Mouse (Mus musculus) B cell, adult 62 days (primary cell): ENCODE measurements around the gene Srp68. TPM values are rescaled to one million over a fixed set of nuclear protein-coding genes. Genes with fewer than 3 reads are reported as not detected.

Experiments
- total RNA-seq: library from RNA; stranded (reverse); gene quantifications from 4 replicates; pipeline ENCODE4 v1.2.4, GENCODE M21; 2023

The Srp68 gene
- total RNA-seq: 52.0 to 58.7 TPM (median 55.8 TPM) in 4 replicates

DNA sequence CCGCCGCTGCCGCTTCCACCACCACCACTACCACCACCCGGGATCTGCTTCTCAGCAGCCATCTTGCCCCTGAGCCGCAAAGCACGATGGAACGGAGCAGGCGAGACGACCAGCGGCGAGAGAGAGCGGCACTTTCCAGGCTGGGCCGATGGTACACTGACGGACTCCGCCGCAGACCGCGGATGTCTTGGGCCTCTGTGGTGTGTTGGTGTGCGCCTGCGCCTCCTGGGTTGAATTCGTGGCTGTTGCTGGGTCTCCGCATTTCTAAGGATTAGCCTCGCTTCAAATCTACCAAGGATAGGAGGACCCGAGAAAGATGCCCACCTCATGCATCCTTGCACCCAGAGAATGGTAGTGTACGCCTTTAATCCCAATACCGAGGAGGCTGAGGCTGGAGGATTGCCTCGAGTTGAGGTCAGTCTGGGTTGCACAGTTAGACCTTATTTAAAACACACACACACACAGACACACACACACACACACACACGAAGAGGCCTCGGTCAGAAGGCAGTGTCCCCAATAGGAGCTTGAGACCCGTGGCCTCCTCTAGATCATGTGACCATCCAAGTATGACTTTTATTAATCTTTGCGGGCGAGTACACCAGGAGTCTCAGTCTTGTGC, at the start of gene Srp68:
Srp68 (minus strand) TSS at position 173 of the 622 bp plus-strand sequence.

DNA sequence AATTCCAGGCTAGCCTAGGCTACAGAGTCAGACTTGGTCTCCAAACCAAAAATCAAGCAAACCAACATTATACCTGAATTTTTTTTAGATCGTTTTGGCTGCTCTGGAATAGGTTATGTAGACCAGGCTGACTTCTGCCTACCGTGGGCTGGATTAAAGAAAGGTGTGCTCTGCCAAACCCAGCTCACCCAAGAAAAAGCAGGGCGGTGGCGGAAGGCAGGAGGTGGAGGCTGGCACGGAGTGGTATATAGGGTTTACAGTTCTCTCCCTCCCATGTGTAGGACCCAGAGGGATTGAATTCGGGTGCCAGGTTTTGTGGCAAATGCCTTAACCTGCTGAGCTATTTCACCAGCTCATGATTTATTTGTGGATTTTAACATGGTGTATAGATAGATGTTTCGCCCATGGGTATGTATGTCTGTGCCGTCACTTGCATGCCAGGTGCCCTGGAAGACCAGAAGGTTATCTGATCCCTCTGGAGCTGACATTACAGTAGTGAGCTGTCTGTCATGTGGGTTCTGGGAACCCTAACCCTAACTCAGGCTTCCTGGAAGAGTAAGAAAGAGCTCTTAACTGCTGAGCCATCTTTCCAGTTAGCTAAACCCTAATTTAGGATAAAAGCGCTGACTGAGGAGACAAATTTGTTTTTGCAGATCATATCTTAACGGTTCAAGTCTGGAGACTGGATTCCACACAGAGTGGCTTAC, 33.2 kb upstream of the Srp68 start, which contains the start of gene Exoc7:
Exoc7 (minus strand) TSS at position 215 of the 707 bp plus-strand sequence.

DNA sequence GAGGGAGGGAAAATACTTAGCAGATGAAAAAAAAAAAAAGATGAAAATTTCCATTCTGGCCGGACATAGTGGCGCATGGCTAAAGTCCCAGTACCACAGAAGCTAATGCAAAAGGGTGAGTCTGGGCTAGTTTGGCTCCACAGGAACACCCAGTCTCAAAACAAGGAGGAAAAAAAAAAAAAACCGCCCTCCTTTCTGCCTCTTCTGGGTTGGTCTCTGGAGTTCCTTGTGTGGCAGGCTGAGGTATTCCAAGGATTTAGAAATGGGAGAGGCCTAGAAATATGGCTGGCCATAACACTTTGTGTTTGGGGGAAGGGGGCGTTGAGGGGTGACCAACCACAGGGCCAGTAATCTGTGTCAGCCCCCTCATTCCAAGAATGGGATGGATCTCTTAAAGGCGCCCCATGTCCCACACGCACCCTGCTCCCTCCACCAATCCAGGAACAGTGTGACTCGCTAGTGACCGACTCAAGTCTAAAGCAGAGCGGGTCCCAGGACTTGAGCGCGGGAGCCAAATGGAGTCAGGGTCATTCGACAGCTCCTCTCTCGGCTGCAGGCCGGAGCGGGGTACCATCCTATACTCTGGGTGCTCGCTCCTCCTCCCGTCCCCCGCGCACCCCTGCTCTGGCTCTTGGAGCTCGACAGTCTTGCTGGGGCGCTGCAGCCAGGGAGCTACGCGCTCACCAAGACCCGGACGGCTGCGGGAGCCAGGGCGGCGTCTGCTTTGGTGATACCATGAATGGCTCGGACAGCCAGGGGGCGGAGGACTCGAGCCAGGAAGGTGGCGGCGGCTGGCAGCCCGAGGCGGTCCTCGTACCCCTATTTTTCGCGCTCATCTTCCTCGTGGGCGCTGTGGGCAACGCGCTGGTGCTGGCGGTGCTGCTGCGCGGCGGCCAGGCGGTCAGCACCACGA, 7.0 kb upstream of the Srp68 start, which contains the start of gene Galr2:
Galr2 (plus strand) TSS at position 189 of the 913 bp plus-strand sequence.

DNA sequence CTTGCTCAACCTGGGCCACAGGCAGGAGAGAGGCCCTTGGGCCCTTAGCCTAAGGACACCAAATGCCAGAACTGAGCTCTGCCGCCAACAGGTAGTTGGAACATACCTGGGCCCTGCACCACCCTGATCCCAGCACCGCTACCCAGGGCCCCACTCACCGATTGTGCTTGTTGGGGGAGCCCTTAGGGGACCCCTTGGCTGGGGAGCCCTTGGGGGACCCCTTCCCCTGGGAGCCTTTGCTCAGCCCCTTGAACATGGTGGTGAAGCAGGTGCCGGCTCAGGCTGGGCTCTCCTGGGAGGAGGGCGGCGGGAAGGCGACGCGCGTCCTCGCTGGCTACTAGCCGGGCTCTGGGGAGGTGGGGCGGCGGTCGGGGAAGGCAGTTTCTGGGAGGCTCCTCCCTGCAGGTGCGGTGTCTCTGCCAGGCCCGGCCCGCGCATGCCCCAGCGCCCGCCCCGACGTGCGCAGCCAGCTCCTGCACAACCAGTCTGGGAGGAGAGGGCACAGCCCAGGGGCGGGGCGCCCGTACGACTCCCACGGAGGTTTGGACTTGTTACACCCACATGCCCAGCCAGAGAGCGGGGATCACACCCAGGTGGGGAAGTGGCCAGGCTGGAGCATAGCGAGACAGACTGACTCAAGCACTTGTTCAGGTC, 36.1 kb downstream of the Srp68 start, which contains the start of gene Evpl:
Evpl (minus strand) TSS at position 336 of the 654 bp plus-strand sequence.

DNA sequence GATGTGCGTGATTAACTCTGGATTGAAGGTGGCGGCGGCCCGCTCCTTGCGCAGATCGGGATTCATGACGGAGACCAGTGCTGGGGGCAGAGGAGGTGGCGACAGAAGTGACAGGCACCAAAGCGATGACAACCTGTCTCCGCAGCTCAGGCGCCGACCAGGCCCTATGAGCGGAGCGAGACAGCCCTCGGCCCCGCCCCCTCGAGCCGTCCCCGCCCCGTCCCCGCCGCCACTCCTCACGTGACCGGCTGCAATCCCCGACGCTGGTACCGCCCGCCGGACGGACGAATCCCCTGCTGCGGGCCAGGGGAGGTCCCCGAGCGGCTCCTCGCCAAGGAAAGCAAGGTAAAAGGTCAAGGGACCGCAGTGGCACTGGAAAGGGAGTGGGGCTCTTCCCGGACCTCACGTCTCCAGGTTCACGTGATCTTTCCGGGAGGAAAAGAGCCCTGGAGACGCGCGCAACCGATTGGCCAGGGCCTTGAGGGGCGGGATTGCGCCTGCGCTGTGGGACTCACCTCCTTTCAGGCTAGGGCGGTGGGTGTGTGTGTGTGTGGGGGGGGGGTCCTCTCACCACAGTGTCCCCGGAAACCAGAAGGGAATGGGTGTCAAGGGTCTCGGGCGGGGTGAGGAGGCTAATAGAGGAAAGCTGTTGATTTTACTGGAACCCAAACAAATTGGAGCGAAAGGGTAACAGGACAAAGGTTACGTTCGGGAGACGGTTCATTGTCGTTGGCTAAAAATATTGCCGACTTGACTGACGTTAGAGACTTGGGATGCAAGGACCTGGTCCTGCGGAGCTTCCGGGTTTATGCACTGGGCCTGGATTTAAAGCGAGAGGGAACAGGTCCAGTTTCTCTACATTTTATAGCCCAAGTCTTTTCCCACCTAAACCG, 75.1 kb downstream of the Srp68 start, which contains the start of the genes Ten1 and Acox1:
Ten1 (plus strand) TSS at position 217 of the 893 bp plus-strand sequence.
Acox1 (minus strand) TSS at position 407 of the 893 bp plus-strand sequence.

Other genes with a start within 250 kb of the Srp68 start
- 3,317 to 3,559 TPM (median 3,439 TPM) in 4 replicates for gene H3f3b, start 246.3 kb downstream of the Srp68 start, total RNA-seq
- 81.4 to 104 TPM (median 94.5 TPM) in 4 replicates for gene Unk, start 243.9 kb downstream of the Srp68 start, total RNA-seq
- 51.9 to 63.8 TPM (median 57.8 TPM) in 4 replicates for gene Unc13d, start 196.3 kb downstream of the Srp68 start, total RNA-seq
- gene Wbp2, start 187.2 kb downstream of the Srp68 start, total RNA-seq: 281 to 313 TPM (median 301 TPM) in 4 replicates
- 0.36 to 2.8 TPM (median 0.91 TPM) in 4 replicates for gene Trim47, start 147.0 kb downstream of the Srp68 start, total RNA-seq
- gene Trim65, start 143.1 kb downstream of the Srp68 start, total RNA-seq: 34.0 to 37.5 TPM (median 35.3 TPM) in 4 replicates
- 55.2 to 60.4 TPM (median 56.1 TPM) in 4 replicates for gene Mrpl38, start 135.3 kb downstream of the Srp68 start, total RNA-seq
- 34.0 to 40.7 TPM (median 37.1 TPM) in 4 replicates for gene Fbf1, start 106.1 kb downstream of the Srp68 start, total RNA-seq
- 44.4 to 61.0 TPM (median 49.8 TPM) in 4 replicates for gene Ten1, start 75.4 kb downstream of the Srp68 start, total RNA-seq
- 28.1 to 37.5 TPM (median 32.6 TPM) in 4 replicates for gene Acox1, start 75.2 kb downstream of the Srp68 start, total RNA-seq
- 0.09 to 0.27 TPM (median 0.23 TPM) in 4 replicates for gene Evpl, start 36.1 kb downstream of the Srp68 start, total RNA-seq
- not detected in 4 replicates for gene Galr2, start 6.7 kb upstream of the Srp68 start, total RNA-seq
- 55.3 to 60.5 TPM (median 56.7 TPM) in 4 replicates for gene Exoc7, start 33.0 kb upstream of the Srp68 start, total RNA-seq
- 1.3 to 2.1 TPM (median 1.5 TPM) in 4 replicates for gene Foxj1, start 61.2 kb upstream of the Srp68 start, total RNA-seq
- gene Rnf157, start 138.8 kb upstream of the Srp68 start, total RNA-seq: 45.1 to 57.7 TPM (median 48.2 TPM) in 4 replicates
- 75.7 to 83.7 TPM (median 81.5 TPM) in 4 replicates for gene Ubald2, start 159.9 kb upstream of the Srp68 start, total RNA-seq
- gene Qrich2, start 192.0 kb upstream of the Srp68 start, total RNA-seq: not detected in 4 replicates
- gene Prpsap1, start 220.0 kb upstream of the Srp68 start, total RNA-seq: 78.9 to 96.3 TPM (median 86.4 TPM) in 4 replicates